Mouse (Mus musculus) induced T-regulatory cell, adult 2 months (primary cell): Measurements from ENCODE around the gene Gm20388.

ENCODE experiments used
- DNase-seq: peaks from one replicate; pipeline ENCODE4 v3.0.0-alpha.2; 2012; ENCODE audit warnings: low read depth

The Gm20388 gene

DNA sequence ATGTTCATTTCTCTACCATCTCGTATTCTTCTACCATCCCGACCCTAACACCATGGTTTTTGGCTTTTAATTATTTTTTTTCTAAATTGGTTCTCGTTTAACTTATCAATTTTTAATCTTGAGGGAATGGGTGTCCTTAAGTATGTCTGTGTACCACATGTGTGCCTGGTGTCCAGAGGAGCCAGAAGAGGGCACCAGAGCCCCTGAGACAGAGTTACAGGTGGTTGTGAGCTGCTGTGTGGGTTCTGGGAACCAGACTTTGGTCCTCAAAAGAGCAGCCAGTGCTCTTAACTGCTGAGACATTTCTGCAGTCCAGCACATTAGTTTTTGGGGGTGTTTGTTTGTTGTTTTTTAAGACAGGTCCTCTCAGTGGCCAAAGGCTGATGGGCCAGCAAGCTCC, 485.3 kb downstream of the Gm20388 start:
- DNase-seq, result no peak

DNA sequence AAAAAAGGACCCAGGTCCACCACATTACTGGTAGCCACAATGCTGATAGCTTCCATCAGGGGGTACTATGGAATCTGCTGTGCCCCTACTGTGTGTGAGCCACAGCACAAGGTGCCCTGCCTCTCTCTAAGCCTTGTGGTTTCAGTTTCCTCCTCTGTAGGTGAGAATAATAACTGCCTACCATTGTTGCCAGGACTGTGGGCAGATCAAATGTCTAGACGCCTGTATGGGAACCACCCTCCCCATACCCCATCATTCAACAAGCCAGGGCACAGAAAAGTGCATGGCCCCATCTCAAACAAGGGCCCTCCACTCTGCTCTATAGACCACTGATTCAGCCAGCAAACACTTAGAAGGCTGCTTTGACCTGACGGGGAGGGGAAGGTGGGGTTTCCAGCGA, 486.1 kb downstream of the Gm20388 start:
- DNase-seq, result peak; percentile 41

GRCm38 (mm10) chr8:120397444-120398411, 487.1 kb downstream of the Gm20388 start:
- DNase-seq, result no peak

DNA sequence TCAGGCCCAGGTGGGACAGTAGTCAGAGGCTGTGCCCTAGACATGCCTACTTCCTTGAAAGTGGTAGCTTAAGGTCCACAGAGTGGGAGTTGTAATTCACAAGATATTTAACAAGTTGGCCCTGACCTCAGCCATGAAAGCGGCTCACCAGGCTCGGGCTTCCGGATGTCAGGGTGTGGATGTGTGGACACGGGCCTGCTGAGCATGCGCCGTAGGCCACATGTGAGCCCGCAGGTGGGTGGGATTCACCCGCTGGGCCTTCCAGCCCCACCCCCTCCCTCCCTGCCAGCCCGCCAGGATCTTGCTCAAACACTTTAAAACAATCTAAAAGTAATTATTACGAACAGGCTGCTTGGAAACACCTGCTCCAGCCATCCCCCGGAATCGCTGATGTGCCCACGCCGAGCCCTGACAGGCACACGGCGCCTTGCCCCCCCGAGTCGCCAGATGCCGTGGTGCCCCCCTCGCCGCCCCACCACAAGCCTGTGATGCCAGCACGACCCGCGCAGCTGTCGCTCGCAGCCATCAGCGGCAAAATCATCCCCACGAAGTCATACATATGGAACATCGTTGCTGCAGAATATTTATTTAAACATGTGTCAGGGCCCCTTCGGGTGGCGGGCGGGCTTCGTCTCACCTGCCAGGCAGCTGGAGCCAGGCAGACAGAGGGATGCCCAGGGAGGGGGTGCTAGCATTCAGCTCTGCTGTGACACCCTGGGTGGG, 488.7 kb downstream of the Gm20388 start:
- DNase-seq, result no peak

GRCm38 (mm10) chr8:120401216-120401615, 490.6 kb downstream of the Gm20388 start:
- no peak for DNase-seq

- no peak for DNase-seq
Measured at GRCm38 (mm10) chr8:120401712-120402111, 491.1 kb downstream of the Gm20388 start.

GRCm38 (mm10) chr8:120403606-120404269, 493.1 kb downstream of the Gm20388 start:
- peak; percentile 39 for DNase-seq

DNA sequence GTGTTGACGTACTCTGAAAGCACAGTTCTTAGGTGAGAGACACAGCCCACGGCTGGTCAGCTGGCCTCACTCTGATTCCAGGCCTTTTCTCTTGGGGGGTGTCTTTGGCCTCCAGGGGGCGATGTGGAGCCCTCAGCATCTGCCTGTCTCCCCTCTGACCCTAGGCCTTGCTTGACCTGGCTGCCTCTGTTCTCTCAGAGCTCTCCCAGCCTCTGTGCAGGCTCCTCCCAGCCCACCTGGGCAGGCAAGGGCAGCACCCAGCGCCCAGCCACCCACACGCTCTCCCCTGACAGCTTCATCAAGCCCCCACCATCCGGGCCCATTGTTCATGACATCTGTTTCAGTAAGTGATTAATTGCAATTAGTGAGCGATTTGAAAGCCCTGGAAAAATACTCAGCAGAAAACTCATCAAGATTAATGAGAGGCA, 494.0 kb downstream of the Gm20388 start:
- DNase-seq, result peak; percentile 60

GRCm38 (mm10) chr8:120406008-120406632, 495.5 kb downstream of the Gm20388 start:
- no peak for DNase-seq

DNA sequence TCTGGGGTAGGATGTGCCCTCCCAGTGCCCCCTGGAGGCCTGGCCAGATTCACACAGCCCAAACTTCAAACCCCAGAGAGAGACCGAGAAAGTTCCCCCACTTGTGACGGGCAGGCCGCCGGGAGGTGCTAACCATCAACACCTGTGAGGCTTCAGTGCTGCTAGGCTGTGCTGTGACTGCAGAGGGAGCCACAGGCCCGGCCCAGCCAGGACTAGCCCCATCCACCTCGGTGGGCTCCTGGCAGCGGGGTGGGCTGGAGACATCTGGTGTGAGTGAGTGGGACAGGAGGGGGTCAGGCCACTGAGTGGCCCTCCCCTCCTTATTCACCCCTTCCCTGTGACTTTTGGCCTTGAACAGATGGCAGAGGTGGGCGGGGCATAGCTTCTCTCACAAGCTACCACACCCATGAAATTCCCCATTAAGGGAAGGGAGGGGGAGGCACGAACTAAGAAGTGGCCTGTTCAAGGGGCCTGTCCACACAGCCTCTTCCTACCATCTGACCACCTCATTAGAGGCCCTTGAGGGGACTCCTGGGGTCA, 497.1 kb downstream of the Gm20388 start:
- peak; percentile 32 for DNase-seq

DNA sequence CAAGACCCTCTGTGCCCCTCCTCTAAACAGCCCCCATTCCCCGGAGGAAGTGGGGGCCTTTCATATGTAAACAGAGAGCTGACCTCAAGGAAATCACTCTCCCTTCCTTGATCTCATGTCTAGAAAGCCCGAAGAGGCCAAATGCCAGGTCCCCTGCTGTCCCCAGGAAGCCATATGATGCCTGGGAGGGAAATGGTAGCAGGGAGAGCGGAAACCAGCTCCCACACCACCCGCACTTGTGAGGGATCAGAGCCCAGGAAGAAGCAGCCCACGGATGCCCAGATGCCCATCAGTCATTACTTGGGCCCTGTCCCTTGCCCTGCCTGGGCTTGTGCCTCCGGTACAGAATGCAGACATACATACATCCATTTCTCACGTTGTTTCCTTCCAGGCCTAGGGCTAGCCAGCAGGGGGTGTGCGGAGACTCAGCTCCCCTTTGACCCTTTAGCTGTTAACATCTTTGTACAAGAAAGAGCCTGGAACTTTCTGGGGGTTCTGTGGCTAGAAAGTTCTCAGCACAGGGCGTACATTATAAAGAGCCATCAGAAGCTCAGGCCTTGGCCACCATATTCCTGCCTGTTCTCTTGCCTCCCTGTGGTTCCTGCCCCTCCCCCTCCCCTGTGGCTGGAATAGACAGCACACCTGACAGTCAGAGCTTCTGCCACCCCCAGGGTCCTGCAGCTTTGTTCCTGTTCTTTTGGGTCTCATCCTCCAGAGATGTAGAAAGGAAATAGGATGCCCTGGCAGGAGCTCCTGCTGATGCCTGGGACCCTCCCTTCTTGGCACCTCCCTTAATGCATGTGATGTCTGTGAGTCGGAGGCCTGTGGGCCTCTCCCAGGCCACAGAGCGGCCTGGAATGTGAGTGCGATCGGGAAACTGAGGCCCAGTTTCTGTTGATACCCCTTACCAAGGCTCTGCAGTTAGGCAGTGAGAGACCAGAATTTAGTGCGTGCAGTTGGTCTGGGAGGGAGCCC, 497.9 kb downstream of the Gm20388 start:
- no peak for DNase-seq

- DNase-seq, result no peak
Measured at GRCm38 (mm10) chr8:120409371-120410013, 498.9 kb downstream of the Gm20388 start.

GRCm38 (mm10) chr8:120411059-120411458, 500.4 kb downstream of the Gm20388 start:
- DNase-seq, result no peak

- no peak for DNase-seq
Measured at GRCm38 (mm10) chr8:120411862-120412261, 501.2 kb downstream of the Gm20388 start.

DNA sequence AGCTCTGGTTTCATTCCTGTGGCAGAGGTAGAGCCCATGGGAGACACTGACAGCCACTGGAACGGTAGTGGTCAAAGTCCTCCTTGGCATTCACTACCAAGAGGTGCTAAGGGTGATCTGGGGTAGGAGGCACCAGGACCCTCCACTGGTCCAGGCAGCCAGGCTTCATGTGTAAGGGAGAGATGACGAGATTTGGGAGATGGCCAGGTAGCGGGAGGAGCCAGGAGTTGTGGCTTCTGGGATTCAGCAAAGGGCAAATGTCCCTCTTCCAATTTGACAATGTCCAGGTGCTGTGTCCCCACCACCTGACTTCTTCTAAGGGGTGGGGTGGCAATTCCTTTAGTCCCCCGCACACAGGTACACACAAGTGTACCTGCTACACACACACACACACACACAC, 501.7 kb downstream of the Gm20388 start:
- no peak for DNase-seq

DNA sequence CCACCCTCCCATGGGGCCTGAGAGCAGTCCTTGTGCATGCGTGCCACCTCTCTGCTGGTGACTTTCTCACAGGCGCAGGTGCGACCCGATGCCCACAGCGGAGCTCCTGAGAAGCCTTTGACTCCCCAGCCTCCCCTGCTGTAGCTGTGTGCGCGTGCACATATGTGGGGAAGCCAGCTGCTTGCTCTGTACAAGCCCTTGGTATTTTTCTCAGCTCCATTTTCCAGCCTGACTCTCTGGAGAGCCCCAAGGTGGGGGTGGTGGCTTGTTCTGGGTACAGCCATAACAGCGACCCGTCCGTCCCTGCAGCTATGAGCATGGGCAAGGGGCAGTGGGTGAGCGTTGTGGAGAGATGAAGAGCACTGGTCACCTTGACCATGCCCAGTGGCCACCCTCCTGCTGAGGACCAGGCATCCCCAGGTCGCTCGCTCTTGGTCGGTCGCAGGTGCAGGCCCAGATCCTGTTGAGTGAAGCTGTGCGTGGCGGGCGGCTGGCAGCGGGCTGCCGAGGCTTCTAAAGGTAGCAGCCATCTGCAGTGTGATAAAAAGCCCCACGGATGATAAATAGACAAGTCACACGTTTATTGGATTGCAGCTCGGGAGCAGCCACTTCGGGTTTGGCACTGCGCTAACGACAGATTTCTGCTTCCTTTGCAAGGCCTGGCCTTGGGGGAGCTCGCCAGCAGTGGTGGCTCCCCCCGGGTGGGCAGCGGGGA, 502.4 kb downstream of the Gm20388 start:
- DNase-seq, result no peak

DNA sequence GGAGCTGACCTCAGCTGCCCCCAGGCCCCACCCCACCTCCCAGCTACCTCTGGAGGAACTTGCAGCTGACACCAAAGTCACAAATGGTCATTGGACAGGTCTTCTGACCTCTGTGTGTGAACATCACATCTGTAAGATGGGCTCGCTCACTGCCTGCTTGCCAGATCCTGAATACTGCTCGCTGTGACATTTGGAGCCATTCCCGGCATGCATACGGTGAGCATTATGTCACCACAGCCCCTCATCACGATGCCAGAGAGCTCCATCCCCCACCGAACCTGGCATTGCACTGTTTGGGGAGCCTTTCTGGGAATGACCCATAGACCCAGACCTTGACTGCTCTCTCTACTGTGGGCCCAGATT, 503.0 kb downstream of the Gm20388 start:
- DNase-seq, result no peak

GRCm38 (mm10) chr8:120414216-120414615, 503.6 kb downstream of the Gm20388 start:
- no peak for DNase-seq

DNA sequence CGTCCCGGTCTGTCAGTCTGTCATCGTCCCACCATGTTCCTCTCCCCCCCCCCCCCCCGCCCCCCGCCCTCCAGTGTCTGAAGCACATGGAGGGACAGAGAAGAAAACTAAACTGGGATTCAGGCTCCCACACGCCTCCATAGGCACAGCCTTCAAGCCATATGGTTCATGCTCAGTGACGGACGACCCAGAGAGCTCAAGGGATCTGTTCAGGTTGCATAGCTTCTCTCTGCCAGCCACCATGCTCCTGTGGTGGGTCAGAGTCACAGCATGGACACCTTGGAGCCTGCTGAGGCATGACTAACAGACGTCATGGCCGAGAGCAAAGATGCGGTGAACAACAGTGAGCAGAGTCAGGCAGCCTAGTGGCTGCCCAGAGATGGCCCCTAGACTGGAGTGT, 504.8 kb downstream of the Gm20388 start:
- DNase-seq, result no peak

- no peak for DNase-seq
Measured at GRCm38 (mm10) chr8:120416173-120416521, 505.5 kb downstream of the Gm20388 start.
